Mouse (Mus musculus): ENCODE results near the gene AI597479. TPM values are rescaled to one million over a fixed set of nuclear protein-coding genes. Genes with fewer than 3 reads are reported as not detected.

Gene AI597479
- polyA plus RNA-seq, 1 experiment, result 10.5 TPM

GRCm38 (mm10) chr1:43163467-43164418 is 65.2 kb downstream of the AI597479 start:
- no peaks in the 10 kb centered on the region for H3K4me1 ChIP-seq (ENCODE audit: control insufficient read depth, insufficient read depth, insufficient read length, low read length)
- H3K4me3 ChIP-seq (ENCODE audit: insufficient read depth, low read depth, low read length), result peak overlapping the region; percentile 59
- no peak overlapping the region for H3K27ac ChIP-seq (replicated peaks; ENCODE audit: low read depth, low read length)

- H3K4me1 ChIP-seq (ENCODE audit: control insufficient read depth, insufficient read depth, insufficient read length, low read length), result no peaks in the 10 kb centered on the region
- no peak overlapping the region for H3K27ac ChIP-seq (replicated peaks; ENCODE audit: low read depth, low read length)
- H3K4me3 ChIP-seq (ENCODE audit: insufficient read depth, low read depth, low read length), result no peak overlapping the region
Measured at GRCm38 (mm10) chr1:43164582-43164981, 66.1 kb downstream of the AI597479 start.

Other genes starting within 250 kb of the AI597479 start
- gene Mrps9, start 247.5 kb upstream of the AI597479 start, polyA plus RNA-seq (2012; ENCODE audit: insufficient read depth, insufficient read length, missing spikeins), result 82.6 and 92.8 TPM in 2 replicates
- gene Gpr45, start 145.8 kb upstream of the AI597479 start, polyA plus RNA-seq (2012; ENCODE audit: insufficient read depth, insufficient read length, missing spikeins), result not detected in 2 replicates
- 10.9 and 13.0 TPM in 2 replicates for gene Tgfbrap1, start 73 bp upstream of the AI597479 start, polyA plus RNA-seq (2012; ENCODE audit: insufficient read depth, insufficient read length, missing spikeins)
- not detected in 2 replicates for gene Fhl2, start 98.3 kb downstream of the AI597479 start, polyA plus RNA-seq (2012; ENCODE audit: insufficient read depth, insufficient read length, missing spikeins)

All from brown adipose tissue, adult 24 weeks (tissue).